Mouse (Mus musculus) neural tube, embryonic 12.5 days (tissue): ENCODE measurements at regions not wholly inside any gene's neighbourhood (a gene's known extent, or its start where the extent isn't known, plus 50 kb on each side); places are given as distances from the start of the nearest gene placed in this dataset.

ENCODE experiments used
- ATAC-seq: fragments of 200-750 bp; cut with Nextera tagmentation; 2 replicates; pipeline ENCODE4 v1.8.0; 2017; ENCODE audit warnings: low read depth, mild to moderate bottlenecking, moderate TSS enrichment, moderate library complexity; ENCODE audit not compliant: low FRiP score
- H3K27ac ChIP-seq: fragments of 300-500 bp; sonication (generic); 2 replicates; pipeline ENCODE4 v1.5.1; 2016
- H3K27me3 ChIP-seq: fragments of 300-500 bp; sonication (generic); replicated peaks from 2 replicates; pipeline ENCODE4 v1.6.1; 2016; ENCODE audit warnings: mild to moderate bottlenecking
- H3K36me3 ChIP-seq: fragments of 300-500 bp; sonication (generic); 2 replicates; pipeline ENCODE4 v1.6.1; 2016; ENCODE audit warnings: mild to moderate bottlenecking
- H3K4me1 ChIP-seq: fragments of 300-500 bp; sonication (generic); 2 replicates; pipeline ENCODE4 v1.6.1; 2016
- H3K4me2 ChIP-seq: fragments of 300-500 bp; sonication (generic); replicated peaks from 2 replicates; pipeline ENCODE4 v1.6.1; 2016; ENCODE audit warnings: mild to moderate bottlenecking
- H3K4me3 ChIP-seq: fragments of 300-500 bp; sonication (generic); 2 replicates; pipeline ENCODE4 v1.5.1; 2016
- H3K9ac ChIP-seq: fragments of 300-500 bp; sonication (generic); 2 replicates; pipeline ENCODE4 v1.6.1; 2016; ENCODE audit warnings: mild to moderate bottlenecking
- H3K9me3 ChIP-seq: fragments of 300-500 bp; sonication (generic); 2 replicates; pipeline ENCODE4 v1.6.1; 2016; ENCODE audit warnings: mild to moderate bottlenecking
- WGBS: fragments of 180-500 bp; shearing (Covaris S2); methylation state at CpG from one replicate; pipeline ENCODE4 v1.1.7; 2016; 5-methylcytosine and 5-hydroxymethylcytosine counted together

GRCm38 (mm10) chr7:79529480-79529879 is 63.3 kb upstream of the Polg start:
- Histone ChIP-seq H3K36me3 (peaks cover 50% of the 10 kb centered on the region), H3K27me3 (peaks cover 11% of the 10 kb centered on the region), H3K9me3 (no peaks in the 10 kb centered on the region), H3K4me1 (peaks cover 91% of the 10 kb centered on the region), H3K27ac (peak overlapping the region; percentile 98), H3K4me2 (no peak overlapping the region), H3K9ac (no peak overlapping the region), H3K4me3 (no peak overlapping the region)
- WGBS, result 13% methylated on average over 1 of the region's 1 CpGs
- ATAC-seq, result no peak

- no peak overlapping the region for H3K9ac ChIP-seq
- H3K4me3 ChIP-seq, result no peak overlapping the region
- WGBS, result 40% methylated on average over 3 of the region's 3 CpGs
- no peak for ATAC-seq
- H3K27me3 ChIP-seq, result peaks cover 4% of the 10 kb centered on the region; the same call in 1 of the 2 replicates
- H3K9me3 ChIP-seq, result no peaks in the 10 kb centered on the region
- H3K4me2 ChIP-seq, result no peak overlapping the region
- peaks cover 92% of the 10 kb centered on the region for H3K4me1 ChIP-seq
- H3K36me3 ChIP-seq, result peaks cover 58% of the 10 kb centered on the region
- peak overlapping the region; percentile 99 for H3K27ac ChIP-seq
These were observed 61.8 kb upstream of the Polg start for GRCm38 (mm10) chr7:79527984-79528383.

GRCm38 (mm10) chr7:79525690-79526630 is 59.8 kb upstream of the Polg start:
- H3K36me3 ChIP-seq, result peaks cover 54% of the 10 kb centered on the region
- H3K4me1 ChIP-seq, result peaks cover 91% of the 10 kb centered on the region
- peak overlapping the region; percentile 99 for H3K27ac ChIP-seq
- H3K4me2 ChIP-seq, result peak overlapping the region; percentile 32
- no peaks in the 10 kb centered on the region for H3K9me3 ChIP-seq
- H3K4me3 ChIP-seq, result no peak overlapping the region
- WGBS, result 9% methylated on average over 14 of the region's 14 CpGs
- no peaks in the 10 kb centered on the region; the same call in 1 of the 2 replicates for H3K27me3 ChIP-seq
- ATAC-seq, result peak; percentile 86
- H3K9ac ChIP-seq, result peak overlapping the region; percentile 56; the same call in 1 of the 2 replicates

GRCm38 (mm10) chr7:79524921-79525320 is 58.8 kb upstream of the Polg start:
- H3K9me3 ChIP-seq, result no peaks in the 10 kb centered on the region
- H3K4me3 ChIP-seq, result no peak overlapping the region
- H3K27me3 ChIP-seq, result no peaks in the 10 kb centered on the region
- H3K36me3 ChIP-seq, result peaks cover 47% of the 10 kb centered on the region
- WGBS, result 28% methylated on average over 10 of the region's 10 CpGs
- H3K4me1 ChIP-seq, result peaks cover 93% of the 10 kb centered on the region
- peak overlapping the region; percentile 41 for H3K9ac ChIP-seq
- H3K4me2 ChIP-seq, result 0 out of 2 replicates have a peak overlapping the region, but pooled peaks have one; percentile 12
- peak overlapping the region; percentile 99 for H3K27ac ChIP-seq
- ATAC-seq, result no peak; the same call in 1 of the 2 replicates

- no peak for ATAC-seq
- Histone ChIP-seq H3K4me3 (no peak overlapping the region), H3K36me3 (peaks cover 37% of the 10 kb centered on the region), H3K9ac (no peak overlapping the region), H3K4me1 (peaks cover 99% of the 10 kb centered on the region), H3K9me3 (no peaks in the 10 kb centered on the region), H3K4me2 (no peak overlapping the region), H3K27me3 (no peaks in the 10 kb centered on the region), H3K27ac (peak overlapping the region; percentile 99)
- WGBS, result 74% methylated on average over 4 of the region's 4 CpGs
These were observed 57.5 kb upstream of the Polg start for GRCm38 (mm10) chr7:79523696-79524095.

- H3K9me3 ChIP-seq, result no peaks in the 10 kb centered on the region
- H3K4me1 ChIP-seq, result peaks cover 98% of the 10 kb centered on the region
- peak overlapping the region; percentile 99 for H3K27ac ChIP-seq
- H3K27me3 ChIP-seq, result no peaks in the 10 kb centered on the region
- H3K9ac ChIP-seq, result no peak overlapping the region
- no peak overlapping the region for H3K4me2 ChIP-seq
- peaks cover 20% of the 10 kb centered on the region for H3K36me3 ChIP-seq
- WGBS, result 88% methylated on average over 3 of the region's 3 CpGs
- no peak for ATAC-seq
- H3K4me3 ChIP-seq, result no peak overlapping the region
These were observed 55.9 kb upstream of the Polg start for GRCm38 (mm10) chr7:79522046-79522445.

- H3K27me3 ChIP-seq, result no peaks in the 10 kb centered on the region
- ATAC-seq, result no peak
- H3K36me3 ChIP-seq, result peaks cover 18% of the 10 kb centered on the region
- H3K27ac ChIP-seq, result peak overlapping the region; percentile 99
- WGBS, result 42% methylated on average over 5 of the region's 5 CpGs
- H3K9me3 ChIP-seq, result no peaks in the 10 kb centered on the region
- H3K9ac ChIP-seq, result peak overlapping the region; percentile 2; the same call in 1 of the 2 replicates
- peaks cover 97% of the 10 kb centered on the region for H3K4me1 ChIP-seq
- 0 out of 2 replicates have a peak overlapping the region, but pooled peaks have one; percentile 5 for H3K4me2 ChIP-seq
- no peak overlapping the region for H3K4me3 ChIP-seq
These were observed 55.1 kb upstream of the Polg start for GRCm38 (mm10) chr7:79521259-79521658.

- ATAC-seq, result peak; percentile 23
- Histone ChIP-seq H3K9me3 (no peaks in the 10 kb centered on the region), H3K27ac (peak overlapping the region; percentile 99), H3K9ac (peak overlapping the region; percentile 2; the same call in 1 of the 2 replicates), H3K4me3 (no peak overlapping the region), H3K4me2 (peak overlapping the region; percentile 8; the same call in 1 of the 2 replicates), H3K36me3 (peaks cover 18% of the 10 kb centered on the region), H3K27me3 (peaks cover 2% of the 10 kb centered on the region), H3K4me1 (peaks cover 96% of the 10 kb centered on the region)
- WGBS, result 16% methylated on average over 2 of the region's 2 CpGs
These were observed 54.1 kb upstream of the Polg start for GRCm38 (mm10) chr7:79520222-79520710.

- H3K27me3 ChIP-seq, result peaks cover 13% of the 10 kb centered on the region
- peaks cover 95% of the 10 kb centered on the region for H3K4me1 ChIP-seq
- H3K27ac ChIP-seq, result peak overlapping the region; percentile 99
- H3K9ac ChIP-seq, result 0 out of 2 replicates have a peak overlapping the region, but pooled peaks have one; percentile 23
- WGBS, result 19% methylated on average over 7 of the region's 7 CpGs
- H3K4me2 ChIP-seq, result peak overlapping the region; percentile 8
- no peak overlapping the region for H3K4me3 ChIP-seq
- H3K9me3 ChIP-seq, result no peaks in the 10 kb centered on the region
- H3K36me3 ChIP-seq, result peaks cover 15% of the 10 kb centered on the region
- peak; percentile 70 for ATAC-seq
These were observed 52.8 kb upstream of the Polg start for GRCm38 (mm10) chr7:79518928-79519327.

GRCm38 (mm10) chr7:79517581-79518337 is 51.6 kb upstream of the Polg start:
- Histone ChIP-seq H3K4me2 (peak overlapping the region; percentile 65), H3K27ac (peak overlapping the region; percentile 99), H3K9me3 (no peaks in the 10 kb centered on the region), H3K4me3 (no peak overlapping the region), H3K36me3 (peaks cover 4% of the 10 kb centered on the region; the same call in 1 of the 2 replicates), H3K4me1 (peaks cover 89% of the 10 kb centered on the region), H3K27me3 (peaks cover 21% of the 10 kb centered on the region), H3K9ac (peak overlapping the region; percentile 50)
- 26% methylated on average over 5 of the region's 5 CpGs for WGBS
- ATAC-seq, result no peak

GRCm38 (mm10) chr7:79516287-79516686 is 50.1 kb upstream of the Polg start:
- Histone ChIP-seq H3K36me3 (no peaks in the 10 kb centered on the region), H3K9me3 (no peaks in the 10 kb centered on the region), H3K4me1 (peaks cover 87% of the 10 kb centered on the region), H3K4me2 (peak overlapping the region; percentile 65), H3K4me3 (no peak overlapping the region), H3K27me3 (peaks cover 28% of the 10 kb centered on the region), H3K9ac (peak overlapping the region; percentile 100), H3K27ac (peak overlapping the region; percentile 99)
- ATAC-seq, result no peak
- WGBS, result 33% methylated on average over 4 of the region's 4 CpGs
